Mouse (Mus musculus): Measurements from ENCODE around the gene Slc28a3. TPM values are rescaled to one million over a fixed set of nuclear protein-coding genes. Genes with fewer than 3 reads are reported as not detected.

The Slc28a3 gene
- total RNA-seq (2014; rRNA removed; ENCODE audit: low replicate concordance) (not detected in 2 replicates), polyA plus RNA-seq (2015; fragmentation: Nextera tagmentation; extraction: Ambion mirVana) (not detected in 2 replicates)

GRCm38 (mm10) chr13:58610716-58611115 lies at the start of gene Slc28a3:
Gene Slc28a3 (minus strand): TSS chr13:58610877.
- Histone ChIP-seq H3K27ac (ENCODE audit: low read depth) (no peak within 1 kb of the TSS), H3K9ac (replicated peaks; ENCODE audit: low read depth, low read length) (no peak within 1 kb of the TSS), H3K4me3 (ENCODE audit: low read depth, low read length) (no peak within 1 kb of the TSS), H3K9me3 (replicated peaks; ENCODE audit: control insufficient read depth, low read length) (no peaks in the 10 kb centered on the region), H3K27me3 (ENCODE audit: control insufficient read depth, insufficient read depth, low read length) (0 out of 2 replicates have a peak, but pooled peaks cover 5% of the 10 kb centered on the region), H3K4me1 (ENCODE audit: control insufficient read depth, insufficient read depth) (no peaks in the 10 kb centered on the region), H3K36me3 (replicated peaks; ENCODE audit: control insufficient read depth, insufficient read depth, low read length) (no peaks in the 10 kb centered on the region), H3K4me2 (ENCODE audit: low read depth, low read length) (no peak within 1 kb of the TSS)
- DNase-seq (ENCODE audit: low spot score) = no peak
- no peak for TF ChIP-seq EP300 (IDR thresholded peaks at IDR 0.05; ENCODE audit: low read depth)
- no peak for ATAC-seq (ENCODE audit: insufficient read depth, low read depth)
- 19% methylated on average over 12 of the region's 12 CpGs for WGBS

GRCm38 (mm10) chr13:58657987-58658386 lies 47.3 kb upstream of the Slc28a3 start:
- no peaks in the 10 kb centered on the region for H3K27me3 ChIP-seq (ENCODE audit: control insufficient read depth, insufficient read depth, low read length)
- no peak for TF ChIP-seq EP300 (IDR thresholded peaks at IDR 0.05; ENCODE audit: low read depth)
- TF ChIP-seq CTCF (IDR thresholded peaks at IDR 0.05; ENCODE audit: low read depth) = no peak
- no peak overlapping the region for H3K4me2 ChIP-seq (ENCODE audit: low read depth, low read length)
- H3K27ac ChIP-seq (ENCODE audit: low read depth) = no peak overlapping the region
- H3K9ac ChIP-seq (replicated peaks; ENCODE audit: low read depth, low read length) = no peak overlapping the region
- H3K4me3 ChIP-seq (ENCODE audit: low read depth, low read length) = no peak overlapping the region
- no peak for DNase-seq (ENCODE audit: low spot score)
- 0 out of 2 replicates have a peak, but pooled peaks cover 2% of the 10 kb centered on the region for H3K9me3 ChIP-seq (replicated peaks; ENCODE audit: control insufficient read depth, low read length)
- no peaks in the 10 kb centered on the region for H3K36me3 ChIP-seq (replicated peaks; ENCODE audit: control insufficient read depth, insufficient read depth, low read length)
- 26% methylated on average over 9 of the region's 9 CpGs for WGBS
- no peak for ATAC-seq (ENCODE audit: insufficient read depth, low read depth)
- H3K4me1 ChIP-seq (ENCODE audit: control insufficient read depth, insufficient read depth) = no peaks in the 10 kb centered on the region

GRCm38 (mm10) chr13:58656885-58657284 lies 46.2 kb upstream of the Slc28a3 start:
- Histone ChIP-seq H3K4me1 (ENCODE audit: control insufficient read depth, insufficient read depth) (no peaks in the 10 kb centered on the region), H3K27me3 (ENCODE audit: control insufficient read depth, insufficient read depth, low read length) (no peaks in the 10 kb centered on the region), H3K36me3 (replicated peaks; ENCODE audit: control insufficient read depth, insufficient read depth, low read length) (no peaks in the 10 kb centered on the region), H3K4me2 (ENCODE audit: low read depth, low read length) (no peak overlapping the region), H3K9me3 (replicated peaks; ENCODE audit: control insufficient read depth, low read length) (0 out of 2 replicates have a peak, but pooled peaks cover 2% of the 10 kb centered on the region), H3K27ac (ENCODE audit: low read depth) (no peak overlapping the region), H3K9ac (replicated peaks; ENCODE audit: low read depth, low read length) (no peak overlapping the region), H3K4me3 (ENCODE audit: low read depth, low read length) (no peak overlapping the region)
- DNase-seq (ENCODE audit: low spot score) (no peak), ATAC-seq (ENCODE audit: insufficient read depth, low read depth) (no peak)
- TF ChIP-seq EP300 (IDR thresholded peaks at IDR 0.05; ENCODE audit: low read depth) = no peak
- no peak for TF ChIP-seq CTCF (IDR thresholded peaks at IDR 0.05; ENCODE audit: low read depth)
- 77% methylated on average over 3 of the region's 3 CpGs for WGBS

- Histone ChIP-seq H3K27me3 (ENCODE audit: control insufficient read depth, insufficient read depth, low read length) (no peaks in the 10 kb centered on the region), H3K4me2 (ENCODE audit: low read depth, low read length) (no peak overlapping the region), H3K27ac (ENCODE audit: low read depth) (no peak overlapping the region), H3K4me3 (ENCODE audit: low read depth, low read length) (no peak overlapping the region), H3K4me1 (ENCODE audit: control insufficient read depth, insufficient read depth) (no peaks in the 10 kb centered on the region), H3K36me3 (replicated peaks; ENCODE audit: control insufficient read depth, insufficient read depth, low read length) (no peaks in the 10 kb centered on the region), H3K9me3 (replicated peaks; ENCODE audit: control insufficient read depth, low read length) (0 out of 2 replicates have a peak, but pooled peaks cover 2% of the 10 kb centered on the region), H3K9ac (replicated peaks; ENCODE audit: low read depth, low read length) (no peak overlapping the region)
- DNase-seq (ENCODE audit: low spot score) = no peak
- no peak for ATAC-seq (ENCODE audit: insufficient read depth, low read depth)
- TF ChIP-seq CTCF (IDR thresholded peaks at IDR 0.05; ENCODE audit: low read depth) (no peak), EP300 (IDR thresholded peaks at IDR 0.05; ENCODE audit: low read depth) (no peak)
- WGBS = 77% methylated on average over 10 of the region's 10 CpGs
Observed at GRCm38 (mm10) chr13:58655552-58655951, 44.9 kb upstream of the Slc28a3 start.

- H3K27ac ChIP-seq (ENCODE audit: low read depth) = no peak overlapping the region
- H3K9me3 ChIP-seq (replicated peaks; ENCODE audit: control insufficient read depth, low read length) = no peaks in the 10 kb centered on the region
- H3K4me2 ChIP-seq (ENCODE audit: low read depth, low read length) = no peak overlapping the region
- no peak overlapping the region for H3K4me3 ChIP-seq (ENCODE audit: low read depth, low read length)
- DNase-seq (ENCODE audit: low spot score) (peak; percentile 26), ATAC-seq (ENCODE audit: insufficient read depth, low read depth) (0 out of 2 replicates have a peak, but pooled peaks have one; percentile 20)
- no peaks in the 10 kb centered on the region for H3K4me1 ChIP-seq (ENCODE audit: control insufficient read depth, insufficient read depth)
- no peaks in the 10 kb centered on the region for H3K27me3 ChIP-seq (ENCODE audit: control insufficient read depth, insufficient read depth, low read length)
- 6% methylated on average over 6 of the region's 6 CpGs for WGBS
- TF ChIP-seq EP300 (IDR thresholded peaks at IDR 0.05; ENCODE audit: low read depth) (no peak), CTCF (IDR thresholded peaks at IDR 0.05; ENCODE audit: low read depth) (peak; percentile 55)
- no peak overlapping the region for H3K9ac ChIP-seq (replicated peaks; ENCODE audit: low read depth, low read length)
- H3K36me3 ChIP-seq (replicated peaks; ENCODE audit: control insufficient read depth, insufficient read depth, low read length) = no peaks in the 10 kb centered on the region
Observed at GRCm38 (mm10) chr13:58640330-58640729, 29.7 kb upstream of the Slc28a3 start.

GRCm38 (mm10) chr13:58638950-58639349 lies 28.3 kb upstream of the Slc28a3 start:
- H3K9me3 ChIP-seq (replicated peaks; ENCODE audit: control insufficient read depth, low read length) = no peaks in the 10 kb centered on the region
- no peaks in the 10 kb centered on the region for H3K36me3 ChIP-seq (replicated peaks; ENCODE audit: control insufficient read depth, insufficient read depth, low read length)
- H3K4me2 ChIP-seq (ENCODE audit: low read depth, low read length) = no peak overlapping the region
- 0 out of 2 replicates have a peak, but pooled peaks cover 3% of the 10 kb centered on the region for H3K27me3 ChIP-seq (ENCODE audit: control insufficient read depth, insufficient read depth, low read length)
- DNase-seq (ENCODE audit: low spot score) = no peak
- no peak for ATAC-seq (ENCODE audit: insufficient read depth, low read depth)
- H3K4me3 ChIP-seq (ENCODE audit: low read depth, low read length) = no peak overlapping the region
- H3K27ac ChIP-seq (ENCODE audit: low read depth) = no peak overlapping the region
- H3K4me1 ChIP-seq (ENCODE audit: control insufficient read depth, insufficient read depth) = no peaks in the 10 kb centered on the region
- H3K9ac ChIP-seq (replicated peaks; ENCODE audit: low read depth, low read length) = no peak overlapping the region
- WGBS = 40% methylated on average over 4 of the region's 4 CpGs
- TF ChIP-seq CTCF (IDR thresholded peaks at IDR 0.05; ENCODE audit: low read depth) = peak; percentile 51
- no peak for TF ChIP-seq EP300 (IDR thresholded peaks at IDR 0.05; ENCODE audit: low read depth)
